Mouse (Mus musculus) megakaryocyte, embryonic 14.5 days (primary cell): ENCODE measurements at regions not wholly inside any gene's neighbourhood (a gene's known extent, or its start where the extent isn't known, plus 50 kb on each side); places are given as distances from the start of the nearest gene placed in this dataset.

Source experiments
- FLI1 ChIP-seq: IDR thresholded peaks from 2 replicates; pipeline ENCODE4 v1.6.1; 2012; ENCODE audit warnings: low read length, inconsistent platforms, mixed read lengths
- GATA1 ChIP-seq: IDR thresholded peaks from 3 replicates; pipeline ENCODE4 v1.6.1; 2012; ENCODE audit warnings: mixed read lengths, low read length, inconsistent platforms, borderline replicate concordance

DNA sequence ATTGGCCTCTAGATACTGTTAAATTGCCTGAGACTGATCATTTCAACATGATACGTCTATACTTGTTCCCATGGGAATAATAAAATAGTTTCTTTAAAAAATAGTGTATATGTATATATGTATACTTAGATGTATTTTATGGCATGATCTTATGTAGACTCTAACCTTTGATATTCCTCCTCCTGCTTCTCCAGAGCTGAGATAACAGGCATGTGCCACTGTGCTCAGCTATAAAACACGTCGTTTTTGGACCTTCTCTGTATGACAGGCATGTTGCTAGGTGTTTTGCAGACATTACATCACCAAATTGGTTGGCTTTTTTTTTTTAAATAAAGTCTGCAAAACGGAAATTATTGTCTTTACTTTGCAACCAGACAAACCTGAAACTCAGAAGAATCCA is 179.4 kb upstream of the Ctso start:
- TF ChIP-seq GATA1 (no peak), FLI1 (no peak)
